Mouse (Mus musculus) right cerebral cortex, postnatal 10 days (tissue): ENCODE results near the gene Nipsnap1.

Source experiments
- DNase-seq, 2 experiments: peaks; one replicate each; pipeline ENCODE4 v3.0.0; 2021; ENCODE audit warnings: low spot score in 2 of 2

Gene Nipsnap1

DNA sequence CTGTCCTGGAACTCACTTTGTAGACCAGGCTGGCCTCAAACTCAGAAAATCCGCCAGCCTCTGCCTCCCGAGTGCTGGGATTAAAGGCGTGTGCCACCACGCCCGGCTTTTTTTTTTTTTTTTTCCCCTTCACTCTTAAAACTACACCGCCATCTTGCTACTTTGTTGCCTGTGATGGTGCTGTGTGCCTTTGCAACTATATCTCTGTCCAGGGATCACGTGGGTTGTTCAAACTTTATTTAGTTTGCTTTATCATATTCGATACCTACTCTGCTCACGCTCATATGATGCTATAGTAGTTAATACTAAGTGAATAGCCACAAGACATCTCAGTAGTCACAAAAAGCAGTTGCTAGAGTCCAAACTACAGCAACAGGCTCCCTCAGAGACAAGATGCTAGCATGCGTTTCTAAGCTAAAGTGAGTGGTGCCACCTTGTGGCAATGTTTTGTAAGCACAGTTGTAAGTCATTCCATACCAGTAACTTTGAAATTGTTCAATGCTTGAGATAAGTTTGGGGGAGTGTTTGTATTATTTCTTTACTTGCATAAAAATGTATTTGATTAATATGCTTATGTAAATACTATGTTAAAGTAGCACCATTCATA lies 8.0 kb upstream of the Nipsnap1 start:
- peak; percentile 76 to 84 for DNase-seq

DNA sequence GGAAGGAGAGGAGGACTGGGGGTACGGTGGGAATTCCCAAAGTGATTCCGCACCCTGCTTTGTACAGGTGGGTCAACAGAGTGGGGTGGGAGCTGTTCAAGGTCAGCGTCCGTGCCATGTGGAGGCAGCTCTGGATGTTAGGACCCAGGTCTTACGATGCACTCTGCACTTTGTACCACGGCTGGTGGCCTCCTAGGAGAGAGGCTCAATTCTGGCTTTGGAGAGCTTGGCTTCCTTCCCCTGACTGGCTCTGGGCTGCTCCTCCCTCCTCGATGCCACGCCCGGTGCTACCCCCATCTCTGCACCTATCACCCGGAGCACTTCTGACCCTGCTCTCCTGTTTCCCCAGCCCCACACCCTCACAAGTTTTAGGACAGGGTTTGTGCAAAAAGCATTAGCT lies 800 bp downstream of the Nipsnap1 start:
- DNase-seq, result peak in 1 of 2 experiments; percentile 30

DNA sequence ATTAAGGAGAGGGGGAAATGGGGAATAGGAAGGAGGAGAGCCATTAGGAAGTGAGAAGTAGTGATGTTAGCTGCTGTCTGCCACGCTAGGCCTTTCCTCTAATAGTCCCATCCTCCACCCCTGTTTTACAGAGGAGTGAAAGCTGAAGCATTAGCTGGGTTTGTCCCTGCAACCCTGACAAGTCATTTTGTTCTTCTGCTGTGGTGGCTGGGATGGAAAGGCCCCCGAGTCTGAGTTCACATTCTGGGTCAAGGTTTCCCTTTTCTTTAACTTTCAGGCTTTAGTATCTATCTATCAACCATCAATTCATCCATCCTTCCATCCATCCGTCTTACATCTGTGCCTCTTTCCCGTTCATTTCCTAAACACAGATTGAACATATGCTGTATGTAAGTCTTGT lies 7.3 kb downstream of the Nipsnap1 start:
- DNase-seq, result no peak

DNA sequence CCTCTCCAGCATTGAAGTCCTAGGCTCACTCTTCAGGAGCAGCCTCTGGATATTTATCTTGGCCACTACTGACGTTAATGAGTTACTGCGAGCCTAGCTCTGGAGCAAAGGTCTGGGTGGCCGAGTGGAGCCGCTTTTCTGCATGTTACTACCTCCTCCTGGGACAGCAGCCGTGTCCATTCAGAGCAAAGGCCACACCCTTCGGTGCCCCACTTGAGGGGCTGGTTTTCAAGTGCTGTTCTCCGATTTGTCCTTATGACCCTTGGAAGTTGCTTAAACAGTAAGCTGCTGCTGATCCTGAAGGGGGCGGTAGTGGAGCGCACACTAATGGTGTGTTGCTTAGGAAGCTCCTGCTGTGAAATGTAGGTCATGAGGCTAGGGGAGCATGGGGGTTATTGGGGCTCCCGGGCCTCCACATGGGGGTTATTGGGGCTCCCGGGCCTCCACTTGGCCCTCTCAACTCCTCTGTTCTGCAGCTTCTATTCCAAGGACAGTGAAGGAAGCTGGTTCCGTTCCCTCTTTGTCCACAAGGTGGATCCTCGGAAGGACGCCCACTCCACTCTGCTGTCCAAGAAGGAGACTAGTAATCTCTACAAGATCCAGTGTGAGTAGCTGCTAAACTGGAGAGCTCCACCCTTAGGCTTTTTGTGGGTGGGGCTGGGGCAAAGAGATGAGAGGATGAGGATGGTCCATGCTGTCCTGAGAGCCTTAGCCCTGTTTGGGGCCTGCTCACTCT lies 9.3 kb downstream of the Nipsnap1 start:
- DNase-seq, result no peak

DNA sequence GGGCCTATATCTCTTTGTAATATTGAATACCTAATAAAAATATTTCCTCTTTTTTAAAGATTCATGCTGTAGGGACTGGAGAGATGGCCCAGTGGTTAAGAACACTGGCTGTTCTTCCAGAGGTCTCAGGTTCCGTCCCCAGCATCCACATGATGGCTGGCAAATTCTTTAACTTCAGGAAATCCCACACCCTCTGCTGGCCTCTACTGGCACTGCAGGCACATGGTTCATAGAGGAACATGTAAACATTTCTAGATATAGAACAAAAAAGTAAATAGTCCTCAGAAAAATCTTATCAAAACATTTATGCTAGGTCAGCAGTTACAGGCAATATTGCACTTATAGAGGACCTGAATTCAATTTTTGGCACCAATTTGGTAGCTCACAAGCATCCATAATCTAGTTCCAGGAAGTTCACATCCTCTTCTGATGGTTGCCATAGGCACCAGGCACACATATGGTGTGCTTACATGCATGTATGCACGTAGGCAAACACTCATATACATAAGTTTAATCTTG lies 11.7 kb downstream of the Nipsnap1 start:
- peak; percentile 47 to 58 for DNase-seq

DNA sequence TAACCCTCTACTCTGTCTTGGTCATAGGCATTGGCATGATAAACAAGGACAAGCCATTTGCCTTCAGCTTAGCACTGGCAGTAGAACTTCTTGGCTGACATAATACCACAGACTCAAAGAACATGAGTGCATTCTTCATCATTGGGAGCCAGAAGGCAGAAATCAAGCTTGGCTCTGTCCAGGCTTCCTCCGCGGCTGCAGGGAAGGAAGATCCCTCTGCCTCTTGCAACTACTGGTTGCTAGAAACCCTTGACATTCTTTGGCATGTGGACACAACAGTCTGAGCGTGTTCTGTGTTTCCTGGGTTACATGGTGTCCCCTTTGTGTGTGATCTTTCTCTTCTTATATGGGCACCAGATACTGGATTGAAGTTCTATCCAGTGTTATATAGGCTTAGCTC lies 13.2 kb downstream of the Nipsnap1 start:
- DNase-seq, result no peak

DNA sequence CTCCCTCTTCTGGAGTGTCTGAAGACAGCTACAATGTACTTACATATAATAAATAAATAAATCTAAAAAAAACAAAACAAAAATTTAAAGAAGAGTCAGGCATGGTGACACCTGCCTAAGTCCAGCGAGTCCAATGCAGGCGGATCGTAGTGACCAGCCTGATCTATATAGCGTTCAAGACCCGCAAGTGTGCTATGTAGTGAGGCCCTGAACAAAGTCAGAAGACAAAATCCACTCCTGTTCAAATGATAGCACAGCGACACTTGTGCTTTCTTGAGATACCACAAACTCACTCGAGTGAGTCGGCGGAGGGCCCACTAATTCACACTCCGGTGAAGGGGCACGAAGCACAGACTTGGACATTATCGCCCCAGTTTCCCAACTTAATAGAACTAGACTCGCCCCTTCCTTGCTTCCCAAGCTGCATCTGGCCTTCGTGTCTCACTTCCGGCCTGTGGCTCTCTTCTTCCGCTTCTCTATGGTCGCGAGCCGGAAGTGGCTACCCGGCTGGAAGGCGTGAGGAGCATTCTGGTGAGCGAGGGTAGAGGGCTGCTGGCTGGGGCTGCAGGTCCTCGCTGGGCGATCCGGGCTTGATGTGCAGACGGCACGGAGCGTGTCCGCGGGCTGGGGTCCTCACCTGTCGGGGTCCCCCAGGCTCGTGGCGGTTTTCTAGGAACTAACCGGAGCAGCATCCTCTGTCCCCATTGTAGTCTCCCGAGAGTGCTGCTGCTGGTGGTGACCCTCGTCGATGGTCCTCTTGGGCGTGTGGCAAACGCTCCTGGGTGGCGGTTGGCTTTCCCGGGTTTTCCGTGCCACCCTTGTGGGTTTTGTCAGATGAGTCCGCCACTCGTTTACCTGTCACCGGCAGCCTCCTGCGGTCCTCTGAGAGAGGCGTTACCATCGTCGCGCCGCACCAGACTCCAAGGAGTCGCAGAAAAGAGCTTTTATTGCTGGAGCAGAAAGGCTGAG lies 21.4 kb downstream of the Nipsnap1 start, which contains the start of gene Thoc5:
TSS of gene Thoc5 (plus strand) at position 473 of the 969 bp plus-strand sequence.
- peak; percentile 90 to 92 for DNase-seq

DNA sequence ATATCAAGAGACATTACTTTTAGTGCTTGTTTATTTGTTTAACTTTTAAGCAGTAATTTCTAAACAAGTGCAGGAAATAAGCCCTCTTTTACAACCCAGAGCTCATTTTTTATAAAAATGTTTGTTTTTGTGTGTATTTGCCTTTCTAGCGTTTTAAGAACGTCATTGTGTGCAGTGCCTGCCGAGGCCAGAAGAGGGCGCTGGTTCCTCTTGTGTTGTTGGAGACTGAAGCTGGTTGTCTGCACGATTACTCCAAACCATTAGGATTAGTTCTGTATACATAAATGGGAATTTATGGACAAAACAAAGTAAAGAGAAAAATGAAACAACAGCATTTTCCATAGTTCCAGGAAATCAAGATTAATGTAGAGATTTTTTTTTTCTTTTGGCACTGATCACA lies 26.7 kb downstream of the Nipsnap1 start:
- no peak for DNase-seq

DNA sequence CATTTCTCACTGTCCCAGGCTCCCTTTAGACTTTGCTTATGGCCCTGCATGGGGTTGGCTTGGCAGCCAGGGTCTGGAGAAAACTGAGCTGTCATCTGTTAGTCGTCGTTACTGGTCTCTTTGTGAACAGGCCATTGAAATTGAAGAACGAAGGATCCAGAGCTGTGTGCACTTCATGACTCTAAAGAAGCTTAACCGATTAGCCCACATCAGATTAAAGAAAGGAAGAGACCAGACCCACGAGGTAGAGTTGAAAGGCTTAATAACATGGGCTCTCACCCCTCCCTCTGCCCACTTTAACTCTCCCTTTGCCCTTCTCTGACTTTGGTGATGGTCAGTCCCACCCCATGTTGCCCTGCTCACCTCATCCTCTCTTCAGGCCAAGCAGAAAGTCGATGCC lies 28.2 kb downstream of the Nipsnap1 start:
- DNase-seq, result no peak

DNA sequence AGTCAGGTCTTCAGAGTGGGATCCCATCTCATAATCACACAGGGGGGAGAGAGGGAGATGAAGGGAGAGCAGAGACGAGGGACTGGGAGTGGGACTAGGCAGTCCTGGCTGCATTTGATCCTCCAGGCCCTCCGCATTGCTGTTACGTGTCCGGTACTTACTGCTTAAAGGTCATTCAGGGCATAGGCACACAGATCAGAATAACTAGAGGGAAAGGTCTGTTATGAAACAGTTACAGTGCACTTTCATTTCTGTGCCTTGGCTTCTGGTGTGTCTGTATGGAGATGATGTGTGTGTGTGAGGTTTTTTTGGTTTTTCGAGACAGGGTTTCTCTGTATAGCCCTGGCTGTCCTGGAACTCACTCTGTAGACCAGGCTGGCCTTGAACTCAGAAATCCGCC lies 32.5 kb downstream of the Nipsnap1 start:
- no peak for DNase-seq

DNA sequence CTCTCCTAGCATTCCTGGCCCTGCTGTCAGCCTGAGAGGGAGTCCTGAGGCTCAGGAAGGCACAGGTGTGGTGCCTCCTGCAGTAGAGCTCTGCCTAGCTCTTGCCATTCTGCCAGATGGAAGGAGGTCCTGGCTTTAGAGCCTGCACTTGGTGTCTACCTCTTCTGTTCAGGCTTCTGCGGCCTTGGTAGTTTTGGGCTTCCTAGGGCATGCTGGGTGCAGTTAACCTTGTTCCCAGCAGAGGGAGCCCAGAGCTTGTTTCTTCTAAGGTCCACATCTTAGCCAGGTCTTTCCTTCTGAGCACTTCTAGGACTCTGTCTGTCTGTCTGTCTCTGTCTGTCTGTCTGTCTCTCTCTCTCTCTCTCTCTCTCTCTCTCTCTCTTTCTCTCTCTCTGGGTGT lies 42.3 kb downstream of the Nipsnap1 start:
- peak; percentile 60 to 77 for DNase-seq

DNA sequence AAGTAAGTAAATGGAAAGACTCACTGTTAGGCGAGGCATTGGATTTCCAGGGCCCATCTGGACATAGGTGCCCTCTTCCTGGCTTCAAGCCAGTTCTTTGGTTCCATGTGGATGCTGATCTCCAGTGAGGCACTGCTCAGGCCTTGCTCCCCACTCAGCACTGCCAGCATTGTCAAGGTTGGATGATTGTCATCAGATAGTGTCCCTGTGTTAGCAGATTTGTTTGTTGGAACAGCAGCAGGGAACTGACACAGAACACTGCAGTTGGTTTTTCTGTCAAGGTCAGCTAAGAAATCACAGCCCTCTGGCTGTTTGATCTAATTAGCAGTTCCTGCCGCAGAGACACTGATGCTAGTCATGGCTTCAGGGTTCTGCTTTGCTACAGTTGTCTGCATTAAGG lies 47.5 kb downstream of the Nipsnap1 start:
- no peak for DNase-seq

DNA sequence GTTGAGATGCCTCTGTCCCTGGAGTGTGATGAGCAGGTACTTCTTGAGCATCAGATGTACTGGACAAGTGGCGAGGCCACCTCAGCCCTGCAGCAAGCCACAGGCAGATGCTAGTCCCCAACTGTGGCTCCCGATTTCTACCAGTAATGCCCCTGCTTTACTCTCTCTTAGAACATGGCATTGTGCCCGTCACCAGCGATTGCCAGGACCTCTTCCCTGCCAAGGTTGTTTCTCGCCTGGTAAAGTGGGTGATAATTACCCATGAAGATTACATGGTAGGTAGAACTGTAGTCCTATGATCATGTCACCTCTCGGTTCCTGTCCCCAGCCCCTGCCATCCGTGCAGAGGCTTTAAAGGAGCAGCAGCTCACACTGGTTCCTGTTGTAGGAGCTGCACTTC lies 48.0 kb downstream of the Nipsnap1 start:
- no peak for DNase-seq

DNA sequence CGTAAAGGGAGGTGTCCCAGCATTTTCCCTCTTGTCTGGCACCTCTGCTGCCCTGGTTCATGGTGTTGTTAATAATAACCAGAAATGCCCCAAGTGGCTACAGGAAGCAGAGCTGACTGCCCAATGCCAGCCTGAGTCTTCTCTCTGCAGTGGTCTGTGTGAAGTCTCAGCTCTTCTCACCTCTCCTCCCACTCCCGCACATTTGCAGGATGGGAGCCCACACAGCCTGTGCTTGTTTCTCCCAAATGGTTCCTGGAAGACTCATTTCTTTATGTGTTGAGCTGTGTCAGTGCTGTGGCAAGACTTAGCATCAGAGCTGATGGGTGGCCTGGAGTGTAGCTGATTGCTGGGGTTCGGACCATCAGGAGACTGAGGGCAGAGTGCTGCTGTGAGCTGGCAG lies 53.5 kb downstream of the Nipsnap1 start:
- no peak for DNase-seq

DNA sequence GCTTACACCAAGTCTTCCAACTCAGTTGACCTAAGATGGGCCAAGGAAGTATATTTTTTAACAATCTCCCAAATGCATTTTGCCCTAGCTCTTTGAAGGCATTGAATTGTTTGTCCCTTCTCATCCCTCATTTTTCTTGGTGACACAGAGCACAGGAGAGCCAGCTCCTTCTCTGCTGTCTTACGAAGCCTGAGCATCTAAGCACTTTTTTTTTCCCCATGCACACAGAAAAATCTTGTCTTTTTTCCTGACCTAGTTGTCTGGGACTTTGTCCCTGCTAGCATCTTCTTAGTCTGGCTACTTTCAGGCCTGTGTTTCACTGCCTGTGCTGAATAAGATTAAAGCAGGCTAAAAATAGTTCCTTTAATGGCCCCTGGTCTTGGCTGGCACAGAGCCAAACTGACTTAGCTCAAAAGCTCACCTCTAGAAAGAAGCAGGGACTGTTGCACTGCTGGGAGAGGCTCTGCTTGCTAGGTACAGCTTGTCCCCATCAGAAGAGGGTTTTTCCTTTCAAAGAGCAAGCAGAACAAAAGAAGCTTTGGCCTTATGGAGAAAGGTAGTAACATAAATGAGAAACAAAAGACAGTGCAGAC lies 57.4 kb downstream of the Nipsnap1 start:
- DNase-seq, result peak in 1 of 2 experiments; percentile 51

DNA sequence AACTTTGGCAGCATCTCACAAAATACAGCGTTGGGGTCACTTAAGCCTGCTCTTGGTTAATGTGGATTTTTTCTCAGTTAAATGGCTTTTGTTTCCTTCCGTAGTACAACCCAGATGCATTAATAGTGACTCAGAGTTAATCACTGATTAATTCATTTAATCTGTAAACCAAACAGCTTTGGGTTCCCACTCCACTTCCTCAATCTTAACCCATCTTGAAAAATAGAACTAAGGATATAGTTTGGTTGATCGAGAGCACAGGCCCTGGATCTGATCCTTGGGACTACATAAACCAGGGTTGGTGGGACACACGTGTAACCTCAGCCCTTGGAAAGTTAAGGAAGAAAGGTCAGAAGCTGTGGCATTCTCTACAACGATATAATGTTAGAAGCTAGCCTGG lies 62.5 kb downstream of the Nipsnap1 start:
- no peak for DNase-seq
